Mouse (Mus musculus) kidney, adult 2 months (tissue): Measurements from ENCODE around the gene Nkain1.

ENCODE experiments used
- CTCF ChIP-seq: fragments of 200-500 bp; conservative IDR thresholded peaks from 2 replicates; pipeline ENCODE4 v1.5.1; 2011; ENCODE audit warnings: low read depth, mild to moderate bottlenecking, control low read depth, low read length, moderate library complexity, mixed read lengths; ENCODE audit not compliant: insufficient read depth, insufficient read length
- POLR2A ChIP-seq: fragments of 200-500 bp; IDR thresholded peaks from one replicate; pipeline ENCODE4 v1.6.1; 2011; ENCODE audit warnings: low read depth, low read length, control low read depth

GRCm38 (mm10) chr4:130519567-130520481 lies 54.1 kb downstream of the Nkain1 start:
- TF ChIP-seq CTCF, result no peak
- no peak for TF ChIP-seq POLR2A
